Mouse (Mus musculus): ENCODE results near the gene Marveld3.

The Marveld3 gene

GRCm38 (mm10) chr8:109964106-109964505, 2.1 kb upstream of the Marveld3 start:
- CTCF ChIA-PET: no interaction called here

- CTCF ChIA-PET: no interaction called here
These were observed 1.4 kb upstream of the Marveld3 start for GRCm38 (mm10) chr8:109963421-109963820.

DNA sequence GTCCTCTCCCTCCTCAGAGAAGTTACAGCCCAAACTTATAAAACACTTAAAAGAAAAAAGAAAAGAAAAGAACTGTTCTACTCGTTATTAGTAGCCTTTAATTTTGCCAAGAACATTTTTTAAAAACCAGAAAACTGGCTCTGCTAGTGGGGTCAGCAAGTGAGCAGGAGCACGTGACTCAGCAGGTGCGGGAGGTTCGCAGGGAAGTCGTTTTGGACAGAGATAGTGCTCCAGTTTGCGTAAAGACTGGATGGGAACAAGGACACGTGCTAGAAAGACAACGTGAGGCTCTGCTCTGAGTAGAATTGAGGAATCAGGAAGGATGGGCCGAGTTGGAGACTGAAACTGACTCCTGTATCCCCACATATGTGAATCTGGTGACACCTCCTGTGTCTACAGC, 893 bp upstream of the Marveld3 start:
- CTCF ChIA-PET: interaction anchor here (0.6 to 0.7 kb wide), 2 partner anchors 97 to 863 kb away, joined by 3 to 9 read pairs; no protein-coding TSS in a partner anchor

DNA sequence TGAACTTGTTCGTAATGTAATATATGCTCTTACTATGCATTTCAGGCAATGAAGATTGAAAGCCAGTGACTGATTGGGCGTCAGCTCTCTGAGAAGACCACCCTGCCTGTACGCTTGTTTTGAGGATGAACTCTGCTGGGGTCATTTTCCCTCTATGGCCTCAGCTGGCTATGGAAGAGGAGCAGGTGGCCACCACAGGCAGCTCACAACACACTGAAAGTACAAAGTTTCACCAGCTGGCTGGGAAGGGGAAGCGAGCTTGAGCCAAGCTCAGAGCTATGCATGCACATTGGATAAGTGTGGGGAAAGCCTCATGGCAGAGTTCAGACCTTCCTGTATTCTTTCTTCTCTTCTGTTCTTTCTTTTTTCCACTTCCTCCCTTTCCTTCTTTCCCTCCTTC, 2.9 kb downstream of the Marveld3 start:
- CTCF ChIA-PET: interaction anchor here (0.7 kb wide), 1 partner anchor 1391 kb away, joined by 4 read pairs; no protein-coding TSS in a partner anchor

DNA sequence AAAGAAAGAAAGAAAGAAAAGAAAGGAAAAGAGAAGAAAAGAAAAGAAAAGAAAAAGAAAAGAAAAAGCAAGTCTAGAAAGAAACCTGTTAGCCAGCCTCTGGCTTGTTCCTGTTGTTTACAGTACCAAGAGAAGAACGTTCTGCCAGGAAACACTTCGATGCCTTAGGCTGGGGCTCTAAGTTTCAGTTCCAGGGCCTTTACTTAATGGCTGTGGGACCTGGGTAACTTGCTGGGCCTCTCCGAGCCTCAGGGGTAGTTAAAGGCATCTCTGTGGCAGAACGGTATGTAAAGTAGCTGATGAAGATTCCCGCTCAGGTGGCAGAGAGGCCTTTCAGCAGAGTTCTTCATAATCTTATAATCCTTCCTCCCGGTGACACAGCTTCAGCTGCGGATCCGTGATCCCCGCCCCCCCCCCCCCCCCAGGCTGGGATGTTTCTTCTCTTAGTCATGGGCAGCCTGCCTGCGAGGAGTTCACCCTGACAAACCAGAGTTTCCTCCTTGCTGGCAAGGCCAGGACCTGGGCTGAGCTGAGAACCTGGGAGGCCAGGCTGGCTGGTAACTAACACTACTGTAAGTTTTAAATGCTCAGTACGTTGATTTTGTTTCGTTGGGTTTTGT, 3.9 kb downstream of the Marveld3 start:
- CTCF ChIA-PET: no interaction called here

- CTCF ChIA-PET: no interaction called here
These were observed 4.6 kb downstream of the Marveld3 start for GRCm38 (mm10) chr8:109957167-109958028.

DNA sequence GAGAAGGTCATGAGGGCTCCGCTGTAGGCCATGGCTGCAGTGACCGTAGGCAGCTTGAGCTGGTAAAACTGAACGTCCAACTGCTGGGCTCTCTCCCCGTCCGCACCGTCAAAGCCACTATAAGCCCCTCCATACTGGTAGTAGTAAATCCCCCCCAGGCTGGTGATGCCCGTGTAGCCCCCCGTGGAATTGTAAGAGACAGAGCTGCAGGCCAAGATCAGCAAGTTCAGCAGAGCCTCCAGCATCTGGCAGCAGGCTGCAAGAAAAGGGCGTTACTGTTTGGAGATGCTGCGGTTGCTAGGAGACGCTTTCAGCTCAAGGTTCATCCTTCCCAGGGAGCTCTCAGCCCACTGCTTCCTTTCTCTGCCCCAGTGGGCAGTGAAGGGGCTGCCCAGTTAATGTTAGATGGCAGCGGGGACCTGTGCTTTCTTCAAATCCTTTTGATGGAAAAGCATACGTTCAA, 7.5 kb downstream of the Marveld3 start:
- CTCF ChIA-PET: no interaction called here

GRCm38 (mm10) chr8:109952171-109952570, 9.8 kb downstream of the Marveld3 start:
- CTCF ChIA-PET: no interaction called here

DNA sequence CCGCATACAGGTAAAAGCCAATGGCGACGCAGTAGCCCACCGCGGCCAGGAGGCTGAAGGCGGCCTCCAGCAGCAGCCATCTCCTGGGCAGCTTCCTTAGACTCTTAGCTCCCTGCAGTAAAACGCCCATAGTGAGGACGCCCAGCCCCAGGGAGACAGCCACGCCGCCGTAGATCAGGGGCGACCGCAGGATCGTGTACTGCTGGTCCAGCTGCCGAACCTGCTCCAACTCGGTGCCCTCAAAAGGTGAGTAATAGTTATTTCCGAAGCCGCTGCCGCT, 13.8 kb downstream of the Marveld3 start:
- CTCF ChIA-PET: no interaction called here

- CTCF ChIA-PET: interaction anchor here (0.7 kb wide), 1 partner anchor 23 kb away, joined by 3 read pairs; no protein-coding TSS in a partner anchor
These were observed 14.3 kb downstream of the Marveld3 start for GRCm38 (mm10) chr8:109947447-109948284.

DNA sequence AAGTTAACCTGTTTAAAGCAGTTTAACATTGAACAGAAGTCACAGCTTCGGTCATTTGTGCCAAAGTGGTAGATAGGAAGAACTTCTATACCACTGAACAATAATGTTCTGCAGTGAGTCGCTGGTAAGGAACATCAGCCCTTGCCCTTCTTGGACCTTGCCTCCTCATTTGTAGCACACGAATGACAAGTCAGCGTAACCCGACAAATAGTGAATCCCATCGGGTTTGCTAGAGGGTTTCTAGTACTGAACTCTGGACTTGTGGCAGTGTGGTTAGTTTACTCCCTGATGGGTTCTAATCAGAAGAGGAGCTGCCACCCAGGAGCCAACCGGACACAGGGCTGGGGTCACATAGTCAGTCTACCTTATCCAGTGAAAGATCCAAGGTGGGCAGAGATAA, 15.7 kb downstream of the Marveld3 start:
- CTCF ChIA-PET: no interaction called here

DNA sequence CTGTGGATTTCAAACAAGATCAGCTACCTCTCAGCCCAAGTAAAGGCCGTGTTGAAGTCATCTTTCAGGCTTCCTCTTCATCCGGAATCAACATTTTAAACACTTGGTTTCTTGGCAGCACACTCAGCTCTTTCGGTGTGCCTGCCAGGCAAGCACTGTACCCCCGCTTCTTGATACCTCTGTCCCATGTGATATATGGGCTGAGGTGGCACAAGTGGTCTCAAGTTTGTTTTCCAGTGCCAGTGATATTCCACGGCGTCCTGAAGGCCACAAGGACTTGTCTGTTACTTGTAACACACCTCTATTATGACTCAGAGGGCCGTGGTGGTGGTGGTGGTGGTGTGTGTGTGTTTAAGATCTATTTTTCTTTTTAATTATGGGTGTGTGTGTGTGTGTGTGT, 16.3 kb downstream of the Marveld3 start:
- CTCF ChIA-PET: no interaction called here

DNA sequence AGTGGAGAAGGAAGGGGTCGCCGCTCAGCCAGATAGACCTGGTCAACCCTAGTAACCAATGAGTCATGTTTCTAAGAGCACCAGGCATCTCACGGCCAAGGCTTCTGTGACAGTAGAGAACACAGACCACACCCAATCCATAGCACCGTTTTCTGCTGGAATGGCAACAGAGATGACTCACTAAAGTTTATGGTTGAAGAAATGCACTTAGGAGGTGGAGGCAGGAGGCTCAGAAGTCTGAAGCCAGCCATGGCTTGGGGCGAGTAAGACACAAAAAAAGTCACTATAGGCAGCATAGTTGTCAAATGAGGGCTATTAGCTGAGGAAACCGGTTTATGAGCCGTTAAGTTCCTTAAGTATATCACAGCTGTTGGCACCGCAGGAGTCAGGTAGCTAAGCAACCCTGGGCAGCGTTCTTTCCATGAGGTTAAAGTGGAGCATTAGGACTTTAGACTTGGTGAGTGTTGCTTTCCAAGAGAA, 16.8 kb downstream of the Marveld3 start:
- CTCF ChIA-PET: no interaction called here

- CTCF ChIA-PET: no interaction called here
These were observed 20.2 kb downstream of the Marveld3 start for GRCm38 (mm10) chr8:109941606-109942360.

GRCm38 (mm10) chr8:109920406-109921390, 41.3 kb downstream of the Marveld3 start:
- CTCF ChIA-PET: interaction anchor here (0.6 kb wide), 1 partner anchor 1340 kb away, joined by 3 read pairs; no protein-coding TSS in a partner anchor

DNA sequence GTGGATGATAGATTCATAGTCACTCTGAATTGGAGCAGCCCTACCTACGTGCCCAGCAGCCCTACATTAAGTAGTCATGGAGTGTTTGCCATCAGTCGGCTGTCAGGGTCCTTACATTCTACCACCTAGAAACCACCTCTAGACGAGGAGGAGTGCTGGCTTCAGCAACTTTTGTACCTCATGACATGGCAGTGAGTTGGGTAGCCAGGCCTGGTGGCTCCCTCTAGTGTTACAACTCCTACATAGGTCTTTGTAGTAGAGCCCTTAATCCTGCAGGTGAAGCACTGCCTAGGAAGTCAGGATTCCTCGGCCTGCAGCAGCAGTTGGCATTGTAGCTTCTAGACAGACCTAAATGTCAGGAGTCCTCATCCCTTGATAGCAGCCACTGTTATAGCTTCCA, 44.7 kb downstream of the Marveld3 start:
- CTCF ChIA-PET: interaction anchor here (0.6 to 1.3 kb wide), 3 partner anchors 12 to 81 kb away, joined by 3 to 4 read pairs (median 3); no protein-coding TSS in a partner anchor

DNA sequence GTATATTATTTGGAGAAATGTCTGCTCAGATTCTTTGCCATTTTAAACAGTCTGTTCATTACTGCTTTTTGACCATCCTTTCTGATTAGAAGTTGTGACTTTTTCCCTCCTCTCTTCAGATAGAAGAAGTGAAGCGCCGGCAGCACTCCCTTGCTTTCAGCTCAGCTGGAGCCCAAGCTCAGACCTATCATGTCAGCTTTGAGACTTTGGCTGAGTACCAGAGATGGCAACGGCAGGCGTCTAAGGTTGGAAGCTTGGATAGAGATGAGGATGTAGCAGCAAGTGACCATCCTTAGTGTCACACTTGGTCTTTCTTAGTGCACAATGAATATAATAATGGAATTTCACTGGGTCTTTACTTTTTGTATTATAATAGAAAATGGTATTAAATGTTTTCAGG, 54.6 kb downstream of the Marveld3 start:
- CTCF ChIA-PET: no interaction called here

- CTCF ChIA-PET: no interaction called here
These were observed 55.1 kb downstream of the Marveld3 start for GRCm38 (mm10) chr8:109906907-109907306.

DNA sequence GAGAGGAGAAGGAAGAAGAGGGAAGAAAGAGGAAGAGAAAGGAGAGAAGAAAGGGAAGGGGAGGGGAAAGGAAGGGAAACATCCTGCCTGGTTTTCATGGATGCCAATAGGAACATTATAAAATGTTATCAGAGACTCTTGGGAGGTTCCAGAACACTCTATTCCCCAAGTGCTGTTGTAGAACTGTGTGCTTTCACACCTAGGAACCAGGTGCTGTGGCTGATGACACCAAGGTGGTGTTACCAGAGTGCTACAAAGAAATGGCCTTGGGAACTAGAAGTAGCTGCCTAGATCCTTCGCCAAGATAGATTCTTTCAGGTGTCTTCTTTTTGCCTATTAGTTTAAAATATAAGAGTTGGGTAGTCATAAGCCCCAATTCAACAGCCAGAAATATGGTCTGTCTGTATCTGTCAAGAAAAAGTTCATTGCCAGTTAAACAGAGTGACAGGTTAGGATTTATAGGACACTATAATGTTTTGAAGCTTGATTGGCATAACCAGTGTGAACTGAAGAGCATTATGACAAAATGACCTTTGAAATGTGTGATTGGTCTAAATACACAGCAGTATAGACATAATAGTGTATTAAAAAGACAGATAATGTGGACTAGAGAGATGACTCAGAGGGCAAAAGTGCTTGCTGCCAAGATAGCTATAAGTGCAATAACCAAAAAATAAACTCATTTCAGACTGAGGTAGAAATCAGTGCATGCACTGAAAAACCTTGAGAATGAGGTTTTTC, 56.9 kb downstream of the Marveld3 start:
- CTCF ChIA-PET: interaction anchor here (0.9 kb wide), 1 partner anchor 12 kb away, joined by 3 read pairs; no protein-coding TSS in a partner anchor
